Comparison of ENCODE assay signal across 21 mouse cellular contexts in the genomic region with DNA sequence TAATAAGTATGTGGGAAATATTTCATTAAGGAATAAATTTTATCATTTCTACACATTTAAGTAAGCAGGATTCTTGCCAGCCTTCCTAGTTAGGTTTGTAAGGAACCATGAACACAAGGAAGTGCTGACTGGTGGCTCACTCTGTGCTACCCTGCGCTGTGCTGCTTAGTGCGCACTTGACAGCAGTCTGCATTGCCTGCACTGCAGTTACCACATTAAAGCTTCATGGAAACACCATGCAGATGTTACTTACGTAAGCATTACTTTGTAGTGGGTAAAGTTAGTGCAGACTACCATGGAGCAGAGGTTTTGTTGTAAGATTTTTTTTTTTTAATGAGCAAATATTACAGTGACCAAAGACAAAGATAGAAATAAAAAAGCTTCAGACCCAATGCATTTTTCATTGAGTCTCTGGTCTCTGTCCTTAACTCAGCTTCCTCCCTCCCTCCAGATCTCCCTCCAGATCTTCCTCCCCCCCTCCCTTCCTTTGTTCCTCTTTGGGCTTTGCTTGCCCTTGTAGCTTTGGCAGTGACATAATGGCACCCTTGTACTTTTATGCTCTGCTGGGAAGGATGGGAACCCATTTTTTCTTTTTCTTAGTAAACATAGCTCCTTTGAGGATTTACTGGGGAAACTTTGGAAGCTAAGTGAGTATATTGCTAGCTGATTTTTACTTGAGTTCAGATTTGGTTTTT. TPM values are rescaled to one million over a fixed set of nuclear protein-coding genes. Genes with fewer than 3 reads are reported as not detected.
A peak's percentile ranks its signal among the peaks of the same experiment; 100 is the strongest.
DNase-seq lines count a peak whose midpoint lies in the region; ATAC-seq lines count a peak whose summit lies in the region.
"Had no signal": no experiment of that assay in that cellular context is flagged by ENCODE, and none has a peak within 500 bp of the region (broad histone marks: within the 10 kb centered on the region; RNA-seq: fewer than 3 reads in every experiment).

No protein-coding gene starts in this region.

- no peak overlapping the region for H3K27ac ChIP-seq in midbrain, embryonic 14.5 days (replicated peaks; ENCODE audit: low read depth, low read length)
- H3K27ac ChIP-seq in midbrain, embryonic 16.5 days (ENCODE audit: low read length) = no peak overlapping the region
- no peak overlapping the region for H3K27ac ChIP-seq in forebrain, embryonic 16.5 days (ENCODE audit: low read length)
- H3K27ac ChIP-seq: heart, embryonic 10.5 days had no signal

- peak; percentile 11 for DNase-seq in midbrain, embryonic 14.5 days
- DNase-seq in MEL-GATA-1-ER (ENCODE audit: extremely low read depth, low read depth) = peak; percentile 20
- peak; percentile 4 for DNase-seq in mesoderm, embryonic 11.5 days (ENCODE audit: low read depth, low spot score)
- peak; percentile 58 for DNase-seq in thymus, postnatal 25 days
- no peak for DNase-seq in left cerebral cortex, postnatal 14 days (ENCODE audit: low spot score in 2 of 2)
- DNase-seq in left cerebral cortex, adult 18-20 months (ENCODE audit: low spot score in 2 of 2) = no peak
- DNase-seq: cerebellum, adult 9-10 months; forebrain, postnatal 0 days; gastrocnemius, postnatal 14 days; heart, postnatal 14 days; kidney, adult 8-10 months; lung, embryonic 14.5 days; right cerebral cortex, postnatal 25 days had no signal

- H3K9ac ChIP-seq in midbrain, embryonic 14.5 days (replicated peaks; ENCODE audit: low read length) = no peak overlapping the region
- no peak overlapping the region for H3K9ac ChIP-seq in midbrain, embryonic 16.5 days (ENCODE audit: low read depth, low read length)
- H3K9ac ChIP-seq in forebrain, embryonic 16.5 days (replicated peaks; ENCODE audit: low read depth, low read length) = no peak overlapping the region
- H3K9ac ChIP-seq: forebrain, postnatal 0 days; lung, embryonic 14.5 days had no signal

- 96% methylated on average over 3 of the region's 3 CpGs for WGBS in midbrain, embryonic 14.5 days
- 90% methylated on average over 3 of the region's 3 CpGs for WGBS in midbrain, embryonic 16.5 days
- WGBS in forebrain, embryonic 16.5 days = 94% methylated on average over 3 of the region's 3 CpGs

- no peak for ATAC-seq in midbrain, embryonic 14.5 days (ENCODE audit: low FRiP score, low TSS enrichment)
- ATAC-seq in midbrain, embryonic 16.5 days = no peak
- no peak for ATAC-seq in forebrain, embryonic 16.5 days
- ATAC-seq: forebrain, postnatal 0 days; hindbrain, embryonic 16.5 days; Patski had no signal

- H3K4me1 ChIP-seq in midbrain, embryonic 14.5 days (ENCODE audit: control insufficient read depth, insufficient read depth, low read length) = no peaks in the 10 kb centered on the region
- no peaks in the 10 kb centered on the region for H3K4me1 ChIP-seq in midbrain, embryonic 16.5 days (ENCODE audit: control insufficient read depth, insufficient read depth, low read length)
- no peaks in the 10 kb centered on the region for H3K4me1 ChIP-seq in forebrain, embryonic 16.5 days (replicated peaks; ENCODE audit: control insufficient read depth, insufficient read depth, low read length)
- H3K4me1 ChIP-seq: heart, embryonic 10.5 days had no signal

- H3K4me3 ChIP-seq in midbrain, embryonic 14.5 days (replicated peaks; ENCODE audit: low read depth, low read length) = no peak overlapping the region
- no peak overlapping the region for H3K4me3 ChIP-seq in midbrain, embryonic 16.5 days (ENCODE audit: low read depth, low read length)
- no peak overlapping the region for H3K4me3 ChIP-seq in forebrain, embryonic 16.5 days (replicated peaks; ENCODE audit: low read length)
- H3K4me3 ChIP-seq: heart, embryonic 10.5 days; myocyte had no signal

- intact Hi-C loops in left cerebral cortex, postnatal 14 days (cut with DNase I) = no loop called here

- peaks cover 55% of the 10 kb centered on the region for H3K36me3 ChIP-seq in midbrain, embryonic 14.5 days (ENCODE audit: control insufficient read depth, insufficient read depth, low read length)
- H3K36me3 ChIP-seq in midbrain, embryonic 16.5 days (ENCODE audit: control insufficient read depth, insufficient read depth, low read length) = peaks cover 11% of the 10 kb centered on the region; the same call in 1 of the 2 replicates
- peaks cover 12% of the 10 kb centered on the region for H3K36me3 ChIP-seq in forebrain, embryonic 16.5 days (ENCODE audit: control insufficient read depth, insufficient read depth)

- no peak overlapping the region for H3K4me2 ChIP-seq in midbrain, embryonic 14.5 days (ENCODE audit: low read length)
- no peak overlapping the region for H3K4me2 ChIP-seq in midbrain, embryonic 16.5 days (ENCODE audit: low read length)
- H3K4me2 ChIP-seq in forebrain, embryonic 16.5 days (ENCODE audit: low read length) = no peak overlapping the region
- H3K4me2 ChIP-seq: lung, embryonic 14.5 days had no signal

- H3K9me3 ChIP-seq in midbrain, embryonic 14.5 days (ENCODE audit: control insufficient read depth, low read length) = no peaks in the 10 kb centered on the region
- no peaks in the 10 kb centered on the region for H3K9me3 ChIP-seq in midbrain, embryonic 16.5 days (replicated peaks; ENCODE audit: control insufficient read depth, low read length, poor library complexity, severe bottlenecking)
- H3K9me3 ChIP-seq in forebrain, embryonic 16.5 days (ENCODE audit: control insufficient read depth, low read length) = no peaks in the 10 kb centered on the region
- H3K9me3 ChIP-seq: heart, embryonic 10.5 days had no signal

- H3K27me3 ChIP-seq in midbrain, embryonic 14.5 days (ENCODE audit: control insufficient read depth, insufficient read depth, low read length) = no peaks in the 10 kb centered on the region
- H3K27me3 ChIP-seq in midbrain, embryonic 16.5 days (ENCODE audit: control insufficient read depth, insufficient read depth, low read depth, low read length) = no peaks in the 10 kb centered on the region
- H3K27me3 ChIP-seq in forebrain, embryonic 16.5 days (replicated peaks; ENCODE audit: control insufficient read depth, insufficient read depth, low read length) = no peaks in the 10 kb centered on the region
- H3K27me3 ChIP-seq: Patski had no signal

RNA-seq across cellular contexts. Expression of gene Omg, which starts 43.0 kb away (rescaled TPM):
- polyA plus RNA-seq in midbrain, embryonic 14.5 days (2014; fragmentation: Nextera tagmentation; extraction: Ambion mirVana) = 4.9 and 5.2 TPM in 2 replicates
- polyA plus RNA-seq in midbrain, embryonic 16.5 days (2015; fragmentation: Nextera tagmentation; extraction: Ambion mirVana) = 6.2 and 9.8 TPM in 2 replicates
- total RNA-seq in left cerebral cortex, postnatal 14 days (2021) = 100 to 1,000 TPM; 105 to 116 TPM
- polyA plus RNA-seq in forebrain, embryonic 16.5 days (2015; fragmentation: Nextera tagmentation; extraction: Ambion mirVana) = 4.6 and 5.0 TPM in 2 replicates
- 100 to 1,000 TPM in 1 of 2 experiments, 10 to 100 TPM in 1; 96.8 to 101 TPM for total RNA-seq in left cerebral cortex, adult 18-20 months (2021)
- total RNA-seq: gastrocnemius, postnatal 14 days; heart, postnatal 14 days; liver, adult 2 months had no signal
- polyA plus RNA-seq: liver, adult 2 months; Patski; testis, adult 2 months had no signal

Comparison
In these comparisons a context has a peak if more than half of its experiments do, and no peak if none do; other contexts are left out.
1. DNase-seq: peak in midbrain, embryonic 14.5 days (single experiment), MEL-GATA-1-ER (single experiment), mesoderm, embryonic 11.5 days (single experiment) and thymus, postnatal 25 days (single experiment); none in left cerebral cortex, postnatal 14 days (0 of 2) and left cerebral cortex, adult 18-20 months (0 of 2).